Mouse (Mus musculus): ENCODE data around the gene Rhot1.

- TF ChIP-seq EP300 (IDR thresholded peaks at IDR 0.05; ENCODE audit: low read depth) (no peak), CTCF (IDR thresholded peaks at IDR 0.05; ENCODE audit: low read depth) (no peak)
Observed at GRCm38 (mm10) chr11:80302046-80302390, 93.2 kb downstream of the Rhot1 start.
